Mouse (Mus musculus) heart, postnatal 4 days (tissue): ENCODE measurements around the gene Myo18a. TPM values are rescaled to one million over a fixed set of nuclear protein-coding genes. Genes with fewer than 3 reads are reported as not detected.
A peak's percentile ranks its signal among the peaks of the same experiment; 100 is the strongest.
"Not testable (repeated sequence)": the region's sequence is repeated elsewhere in the genome, so short reads cannot be mapped to it uniquely, and the experiment has no call there.

ENCODE experiments used
- DNase-seq: peaks from one replicate; pipeline ENCODE4 v3.0.0; 2021
- total RNA-seq, 2 experiments: library from RNA; stranded (reverse); gene quantifications; 2 replicates each; pipeline ENCODE4 v1.2.3; 2021

Myo18a gene
- total RNA-seq = 100 to 1,000 TPM; 244 to 245 TPM

GRCm38 (mm10) chr11:77762783-77763672 lies at the start of gene Myo18a:
Gene Myo18a, plus strand, starts transcription at chr11:77763246.
- DNase-seq = peak; percentile 91

- DNase-seq = no peak
These were observed 49.3 kb upstream of the Myo18a start for GRCm38 (mm10) chr11:77713736-77714135.

DNA sequence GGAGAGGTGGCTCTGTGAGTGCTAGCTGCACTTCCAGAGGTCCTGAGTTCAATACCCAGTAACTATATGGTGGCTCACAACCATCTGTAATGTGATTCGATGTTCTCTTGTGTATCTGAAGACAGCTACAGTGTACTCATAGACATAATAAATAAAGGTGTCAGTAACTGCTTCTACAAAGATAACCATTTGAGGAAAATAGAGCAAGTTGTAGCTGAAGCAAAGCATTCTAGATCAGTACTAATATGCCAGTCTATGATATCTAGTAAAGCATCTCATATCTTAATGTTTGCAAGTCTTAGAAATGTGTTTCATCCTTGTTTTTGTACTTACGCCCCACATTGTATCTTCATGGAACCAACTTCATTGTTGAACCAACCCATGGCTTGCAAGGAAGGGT lies 44.0 kb upstream of the Myo18a start:
- no peak for DNase-seq

DNA sequence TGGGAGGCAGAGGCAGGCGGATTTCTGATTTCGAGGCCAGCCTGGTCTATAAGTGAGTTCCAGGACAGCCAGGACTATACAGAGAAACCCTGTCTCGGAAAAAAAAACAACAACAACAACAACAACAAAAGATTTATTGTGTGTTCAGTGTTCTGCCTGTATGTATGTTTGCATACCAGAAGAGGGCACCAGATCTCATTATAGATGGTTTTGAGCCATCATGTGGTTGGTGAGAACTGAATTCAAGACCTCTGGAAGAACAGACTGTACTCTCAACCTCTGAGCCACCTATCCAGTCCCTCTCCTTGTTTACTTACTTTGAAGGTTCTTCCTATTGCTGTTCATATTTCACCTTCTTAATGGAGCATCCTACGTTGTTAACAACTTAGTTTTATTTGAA lies 41.7 kb upstream of the Myo18a start:
- DNase-seq = no peak

DNA sequence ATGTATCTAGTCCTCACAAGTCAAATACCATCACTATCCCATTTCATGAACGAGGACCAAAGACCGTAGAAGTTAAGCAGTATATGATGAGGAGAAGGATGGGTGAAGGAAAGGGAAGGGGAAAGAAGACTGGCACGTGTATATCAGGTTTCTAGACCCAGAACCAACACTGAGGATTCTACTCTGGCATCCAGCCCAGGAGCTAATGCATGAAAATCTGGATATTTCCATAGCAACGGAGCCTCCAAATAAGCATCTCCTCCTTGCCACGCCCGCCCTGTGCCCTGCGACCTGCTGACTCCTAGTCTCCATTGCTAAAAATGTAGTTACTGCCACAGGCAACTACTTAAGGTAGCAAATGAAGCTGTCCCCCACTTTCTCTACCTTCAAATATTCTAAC lies 38.3 kb upstream of the Myo18a start:
- no peak for DNase-seq

DNA sequence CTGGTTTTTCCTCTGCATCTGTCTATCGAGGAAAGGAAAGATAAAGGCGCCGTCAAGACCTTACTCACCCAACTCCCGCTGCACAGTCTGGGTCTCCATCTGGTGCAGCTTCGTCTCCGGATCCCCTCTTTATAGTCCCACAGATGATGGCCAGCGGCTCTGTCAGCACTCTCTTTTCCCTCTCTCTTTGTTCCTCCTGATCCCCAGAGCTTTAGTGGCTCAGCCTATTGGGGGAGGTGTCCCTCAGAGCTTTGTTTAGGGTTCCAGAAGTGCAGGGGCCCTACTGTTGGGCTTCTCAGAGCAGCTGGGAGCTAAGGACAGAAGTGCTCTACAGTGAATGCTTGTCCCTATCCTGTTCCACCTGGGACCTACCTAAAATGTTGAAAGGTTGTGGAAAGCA lies 37.9 kb upstream of the Myo18a start, which contains the start of gene Cryba1:
Gene Cryba1, minus strand, starts transcription at position 101 of the 400 bp plus-strand sequence.
- no peak for DNase-seq

DNA sequence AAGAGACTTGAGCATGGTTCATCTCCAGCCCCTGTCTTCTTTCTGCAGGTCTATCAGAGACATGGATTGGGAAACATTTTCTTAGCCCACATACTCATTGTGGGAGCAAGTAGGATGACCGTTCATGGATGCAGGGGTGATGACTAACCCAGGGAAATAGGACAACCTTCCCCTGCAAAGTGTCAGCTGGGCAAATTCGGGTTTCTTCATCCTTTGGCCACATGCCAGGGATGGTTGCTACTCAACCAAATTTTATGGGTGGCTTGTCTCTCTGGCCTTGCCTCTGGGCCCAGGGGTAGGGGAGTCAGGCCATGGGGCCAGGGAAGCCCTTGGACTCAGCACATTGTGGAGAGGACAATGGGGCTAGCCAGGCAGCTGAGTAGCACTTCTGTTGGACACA lies 34.5 kb upstream of the Myo18a start:
- no peak for DNase-seq

DNA sequence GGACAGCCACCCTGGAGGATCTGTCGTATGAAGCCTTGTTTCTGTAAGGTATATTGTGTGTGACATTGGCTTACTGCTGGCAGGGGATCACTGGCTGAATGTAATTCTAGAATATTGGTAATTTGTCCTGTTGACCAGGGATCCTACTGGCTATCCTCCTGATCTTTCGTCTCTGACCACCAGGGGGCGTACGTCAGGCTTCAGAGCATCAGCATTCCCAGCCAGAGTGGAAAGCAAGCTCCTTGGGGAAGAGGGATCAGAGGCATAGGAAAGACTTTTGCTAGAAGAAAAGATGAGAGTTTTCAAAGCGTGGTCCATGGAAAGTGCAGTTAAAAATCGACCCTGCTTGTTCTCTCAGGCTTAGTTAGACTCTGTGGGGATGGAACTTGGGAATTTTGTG lies 25.8 kb upstream of the Myo18a start:
- DNase-seq = peak; percentile 92

GRCm38 (mm10) chr11:77738555-77738954 lies 24.5 kb upstream of the Myo18a start:
- DNase-seq = no peak

DNA sequence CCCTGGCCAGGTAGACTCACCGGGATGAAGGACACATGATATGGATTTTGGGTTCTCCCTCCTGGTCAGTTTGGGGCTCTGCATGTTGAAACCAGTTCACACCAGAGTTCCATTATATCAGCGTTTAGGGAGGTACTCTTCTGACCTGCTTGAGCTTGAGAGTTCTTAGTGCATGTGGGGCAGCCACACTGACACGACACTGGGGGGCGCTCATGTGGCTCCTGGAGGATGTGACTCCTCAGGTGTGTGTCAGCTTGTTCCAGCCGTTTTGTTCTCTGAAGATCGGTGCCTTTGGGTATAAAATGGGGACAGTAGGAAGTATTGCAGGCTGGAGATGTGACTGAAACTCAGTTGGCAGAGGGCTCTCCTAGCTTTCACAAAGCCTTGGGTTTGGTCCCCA lies 19.1 kb upstream of the Myo18a start:
- DNase-seq = peak; percentile 43

DNA sequence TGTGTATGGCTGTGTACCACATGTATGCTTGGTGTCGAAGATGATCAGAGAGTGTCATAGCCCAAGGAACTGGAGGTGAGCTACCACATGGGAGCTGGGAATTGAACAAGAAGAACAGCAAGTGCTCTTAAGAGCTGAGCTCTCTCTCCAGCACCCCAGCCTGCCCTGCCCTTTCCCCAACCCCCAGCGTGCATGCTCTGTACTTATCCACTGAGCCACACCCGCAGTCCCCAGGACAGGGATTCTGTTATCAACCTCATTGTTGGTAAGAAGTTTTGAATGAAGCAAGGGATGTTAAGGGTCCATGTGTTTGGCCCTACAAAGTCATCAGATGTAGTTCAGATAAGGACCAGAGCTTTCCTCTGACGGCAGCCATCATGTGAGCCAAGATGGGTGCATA lies 16.4 kb upstream of the Myo18a start:
- no peak for DNase-seq

DNA sequence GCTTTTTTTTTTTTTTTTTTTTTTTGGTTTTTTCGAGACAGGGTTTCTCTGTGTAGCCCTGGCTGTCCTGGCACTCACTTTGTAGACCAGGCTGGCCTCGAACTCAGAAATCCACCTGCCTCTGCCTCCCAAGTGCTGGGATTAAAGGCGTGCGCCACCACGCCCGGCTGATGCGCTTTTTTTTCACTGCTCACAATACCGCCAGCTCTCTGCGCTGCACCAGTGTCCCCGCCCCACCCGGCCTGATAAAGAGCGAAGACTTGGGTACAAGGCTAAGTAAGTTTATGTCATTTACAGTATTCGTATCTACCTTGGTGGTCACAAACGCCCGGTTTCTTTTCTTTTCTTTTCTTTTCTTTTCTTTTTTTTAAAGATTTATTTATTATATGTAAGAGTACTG lies 15.9 kb upstream of the Myo18a start:
- DNase-seq = not testable (repeated sequence)

DNA sequence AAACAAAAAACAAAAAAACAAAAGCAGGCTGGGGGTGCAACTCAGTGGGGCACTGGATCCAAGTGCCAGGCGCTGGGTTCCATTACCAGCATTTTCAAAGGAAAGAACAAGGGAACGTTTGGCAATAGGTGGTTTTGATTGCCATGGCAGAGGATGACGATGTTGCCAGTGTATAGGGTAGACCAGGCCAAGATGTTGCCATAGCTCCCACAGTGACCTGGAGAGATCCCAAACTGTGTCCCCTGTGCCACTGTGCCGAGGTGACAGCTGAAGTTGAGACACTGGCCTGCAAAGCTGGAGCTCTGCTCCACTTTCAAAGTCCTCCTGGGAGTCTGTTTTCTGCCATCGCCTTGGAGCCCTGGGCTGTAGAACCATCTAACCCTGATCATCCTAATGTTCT lies 14.1 kb upstream of the Myo18a start:
- no peak for DNase-seq

- no peak for DNase-seq
These were observed 10.5 kb upstream of the Myo18a start for GRCm38 (mm10) chr11:77752525-77752924.

- no peak for DNase-seq
These were observed 9.6 kb upstream of the Myo18a start for GRCm38 (mm10) chr11:77753469-77753868.

- no peak for DNase-seq
These were observed 3.0 kb upstream of the Myo18a start for GRCm38 (mm10) chr11:77760031-77760430.

DNA sequence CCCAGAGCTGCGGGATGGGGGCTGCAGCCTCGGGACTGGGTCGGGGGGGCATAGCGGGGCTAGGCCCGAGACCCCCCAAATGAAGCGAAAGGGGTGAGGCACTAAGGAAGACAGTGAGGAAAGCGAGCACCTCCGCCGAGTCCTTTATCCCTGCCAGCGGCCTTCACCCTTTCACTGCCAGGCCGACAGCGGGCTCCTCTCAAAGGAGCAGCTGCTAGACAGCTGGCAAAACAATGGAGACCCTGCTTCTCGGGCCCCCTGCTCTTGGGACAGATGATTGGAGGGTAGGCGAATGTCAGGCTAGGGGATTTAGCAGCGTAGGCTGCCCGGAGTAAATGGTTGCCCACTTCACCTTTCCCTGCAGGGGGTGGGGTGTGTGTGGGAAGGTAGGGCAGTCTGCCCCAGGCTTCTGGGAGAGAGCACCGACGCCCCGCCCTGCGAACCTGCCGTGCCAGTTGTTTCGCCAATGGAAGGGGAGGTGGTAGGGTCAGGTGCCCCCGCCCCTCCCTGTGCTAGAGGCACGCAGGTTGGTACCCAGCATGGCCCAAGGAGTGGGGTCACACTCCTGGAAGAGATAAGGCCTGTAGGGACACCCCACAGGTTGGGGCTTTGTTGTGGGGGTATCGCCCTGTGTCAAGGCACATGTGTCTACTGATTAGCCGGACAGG lies 761 bp downstream of the Myo18a start:
- DNase-seq = peak; percentile 56

- peak; percentile 51 for DNase-seq
These were observed 1.8 kb downstream of the Myo18a start for GRCm38 (mm10) chr11:77764694-77765458.

DNA sequence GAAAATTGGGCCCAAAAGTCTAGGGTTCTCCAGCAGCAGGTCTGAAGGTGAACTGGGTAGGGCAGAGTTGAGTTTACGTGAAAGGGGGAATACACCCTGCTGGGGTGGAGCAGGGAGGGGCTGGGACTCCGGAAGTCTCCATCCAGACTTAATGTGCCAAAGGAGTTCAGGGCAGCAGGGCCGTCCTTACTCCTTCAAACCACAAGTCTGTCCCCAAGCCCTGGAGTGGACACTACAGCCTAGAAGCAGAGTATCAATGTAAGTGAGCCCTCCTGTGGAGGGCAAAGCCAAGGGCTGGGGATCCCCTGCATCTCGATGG lies 2.4 kb downstream of the Myo18a start:
- no peak for DNase-seq

- peak; percentile 72 for DNase-seq
These were observed 3.4 kb downstream of the Myo18a start for GRCm38 (mm10) chr11:77766351-77767001.

DNA sequence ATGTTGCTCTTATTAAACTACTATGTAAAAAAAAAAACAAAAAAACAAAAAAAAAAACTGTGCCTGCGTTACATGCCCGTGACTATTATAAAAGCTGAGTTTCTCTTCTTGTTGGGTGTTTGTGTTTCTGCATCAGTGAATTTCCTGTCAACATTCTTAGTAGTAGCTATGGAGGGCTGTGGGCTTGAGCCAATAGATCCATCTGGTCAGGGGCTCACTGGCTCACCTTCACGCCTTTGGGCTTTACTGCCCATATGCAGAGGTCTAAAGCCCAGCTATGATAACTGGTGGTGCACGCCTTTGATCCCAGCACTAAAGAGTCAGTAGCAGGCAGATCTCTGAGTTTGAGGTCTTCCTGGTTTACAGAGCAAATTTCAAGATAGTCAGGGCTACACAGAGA lies 6.5 kb downstream of the Myo18a start:
- no peak for DNase-seq

- no peak for DNase-seq
These were observed 7.3 kb downstream of the Myo18a start for GRCm38 (mm10) chr11:77770346-77770745.
